Mouse (Mus musculus) T-helper 17 cell (primary cell): Measurements from ENCODE around the gene Klb.

ENCODE experiments used
- in situ Hi-C, 2 experiments: fragments of 300-600 bp; cut with MboI, MseI; formaldehyde crosslinking; loops; 1 replicate in 1 of 2; 2 replicates in 1 of 2; pipeline ENCODE4 v1.15.1; 2025; ENCODE audit warnings: high pct_unique_total_duplicates in 2 of 2

Gene Klb

DNA sequence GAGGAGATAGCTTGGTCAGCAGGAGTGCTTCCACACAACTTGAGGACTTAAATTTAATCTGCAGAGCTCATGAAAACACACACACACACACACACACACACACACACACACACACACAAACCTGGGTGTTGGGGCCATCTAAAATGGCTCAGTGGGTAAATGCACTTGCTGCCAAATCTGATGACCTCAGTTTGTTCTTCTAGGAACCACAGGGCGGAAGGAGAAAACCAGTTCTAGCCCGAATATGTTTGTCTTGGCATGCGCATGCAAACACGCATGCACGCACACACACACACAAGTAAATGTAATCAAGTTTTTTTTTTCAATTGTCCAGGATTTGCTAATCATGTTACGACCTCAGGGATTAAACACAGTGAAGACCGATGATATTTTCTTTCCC lies 23.4 kb downstream of the Klb start:
- in situ Hi-C loops = no loop called here

DNA sequence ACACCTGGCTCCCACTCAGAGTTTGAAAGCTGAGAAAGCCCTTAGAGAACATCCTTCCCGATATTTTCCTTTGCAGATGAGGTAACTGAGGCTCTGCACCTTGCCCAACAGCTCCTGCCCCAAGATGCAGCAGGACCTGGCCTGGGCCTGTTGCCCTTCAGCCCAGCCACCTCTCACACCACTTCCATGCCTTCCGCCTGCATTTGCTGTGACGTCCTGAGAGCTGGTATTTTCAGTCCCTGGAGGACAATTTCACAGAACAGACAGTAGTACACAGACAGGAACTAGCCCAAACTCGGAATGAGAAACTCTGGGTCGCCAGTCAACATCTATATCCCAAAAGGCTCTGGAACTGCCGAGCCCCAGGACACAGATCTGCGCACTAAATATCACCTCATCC lies 26.6 kb downstream of the Klb start:
- in situ Hi-C loops = no loop called here

DNA sequence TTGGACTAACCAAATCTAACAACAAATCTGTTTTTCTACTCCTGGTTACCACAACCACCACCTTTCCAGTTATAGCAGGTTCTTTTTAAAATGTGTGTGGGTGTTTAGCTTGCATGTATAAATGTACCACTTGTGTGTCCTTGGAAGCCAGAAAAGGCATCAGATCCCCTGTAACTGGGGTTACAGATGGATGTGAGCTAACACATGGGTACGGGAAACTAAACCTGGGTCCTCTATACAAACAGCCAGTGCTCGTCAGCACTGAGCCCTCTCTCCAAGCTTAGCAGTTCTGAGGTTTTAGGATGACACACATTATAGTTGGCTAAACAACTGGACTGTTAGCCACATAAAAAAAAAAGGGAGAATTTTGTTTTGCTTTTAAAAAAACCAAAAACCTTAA lies 37.6 kb downstream of the Klb start:
- in situ Hi-C loops = no loop called here

DNA sequence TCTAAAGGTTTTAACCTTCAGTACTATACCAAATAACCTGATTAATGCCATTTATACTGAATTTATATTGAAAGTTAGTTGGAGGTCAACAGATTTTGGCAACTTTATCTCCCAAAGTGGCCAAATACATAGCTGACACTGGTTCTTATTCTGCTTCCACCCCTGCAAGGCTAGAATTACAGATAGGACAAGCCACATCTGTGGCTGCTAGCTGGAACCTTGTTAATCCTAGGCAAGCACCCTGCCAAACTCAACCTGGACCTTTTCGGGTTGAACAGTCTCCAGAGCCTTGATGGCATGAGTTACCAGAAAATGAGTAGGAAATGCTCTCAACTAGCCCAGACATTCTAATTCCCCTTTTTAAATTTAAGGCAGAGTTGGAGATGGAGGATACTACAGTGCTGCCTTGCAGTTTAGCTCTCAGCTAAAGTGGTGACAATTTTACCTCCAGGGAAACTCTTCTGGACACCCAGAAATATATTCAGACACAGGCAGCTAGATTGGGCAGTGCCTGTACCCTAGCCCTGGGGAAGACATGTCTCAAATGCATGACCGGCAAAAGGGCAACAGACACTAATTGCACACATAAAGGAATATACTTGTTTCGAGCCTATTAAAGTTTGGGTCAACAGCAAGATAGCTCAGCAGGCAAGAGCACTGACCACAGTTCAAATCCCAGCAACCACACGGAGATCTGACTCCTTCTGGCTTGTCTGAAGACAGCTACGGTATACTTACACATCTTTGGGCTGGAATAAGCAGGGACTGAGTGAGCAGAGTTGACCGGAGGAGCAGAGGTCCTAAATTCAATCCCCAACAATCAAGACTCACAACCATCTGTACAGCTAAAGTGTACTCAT lies 39.1 kb downstream of the Klb start:
- in situ Hi-C loops = no loop called here

DNA sequence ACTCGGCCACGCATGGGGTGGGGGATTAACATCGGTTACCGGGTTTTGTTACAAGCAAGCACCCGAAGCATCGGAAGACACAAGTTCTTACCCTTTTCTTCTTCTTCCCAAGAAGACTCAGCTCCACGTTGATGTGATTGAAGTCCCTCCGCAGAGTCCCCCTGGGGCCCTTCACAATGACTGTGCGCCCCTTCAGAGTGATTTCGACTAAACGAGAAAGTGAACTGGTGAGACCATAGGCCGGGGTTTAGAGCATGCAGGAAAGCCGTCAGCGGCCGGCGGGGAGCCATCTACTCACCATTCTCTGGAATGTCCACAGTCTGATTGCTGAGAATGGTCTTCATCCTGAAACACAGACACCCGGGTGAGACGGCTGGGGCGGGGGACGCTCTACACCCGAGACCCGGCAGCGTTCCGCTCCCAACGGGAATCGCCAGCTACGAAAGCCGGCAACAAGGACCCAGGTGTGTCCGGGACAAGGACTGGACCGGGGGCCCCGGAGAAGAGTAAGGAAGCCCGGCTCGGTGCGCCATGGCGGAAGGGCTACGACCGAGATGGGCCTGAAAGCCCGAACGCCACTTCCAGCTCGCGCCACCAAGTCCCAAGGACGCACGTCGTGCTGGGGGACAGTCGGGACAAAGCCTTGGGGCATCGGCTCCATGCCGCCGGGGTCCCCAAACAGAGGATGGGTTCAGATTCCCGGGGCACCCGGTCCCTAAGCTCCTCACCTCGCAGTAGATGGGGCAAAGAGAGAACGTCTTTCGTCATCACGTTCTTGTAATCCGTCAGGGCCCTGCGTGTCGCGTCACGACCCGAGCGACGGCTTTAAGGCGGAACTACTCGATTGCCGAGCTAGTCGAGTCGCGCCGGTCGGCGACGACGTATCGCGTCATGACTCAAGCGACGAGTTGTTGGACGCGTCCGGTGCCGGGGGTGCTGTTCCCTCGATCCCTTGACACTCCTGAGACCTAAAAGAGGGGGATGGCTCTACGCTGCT lies 42.8 kb downstream of the Klb start, which contains the start of the genes Rpl9 and Lias:
Gene Rpl9, minus strand, starts transcription at position 797 of the 997 bp plus-strand sequence.
Gene Lias, plus strand, starts transcription at position 850 of the 997 bp plus-strand sequence.
- in situ Hi-C loops = no loop called here

DNA sequence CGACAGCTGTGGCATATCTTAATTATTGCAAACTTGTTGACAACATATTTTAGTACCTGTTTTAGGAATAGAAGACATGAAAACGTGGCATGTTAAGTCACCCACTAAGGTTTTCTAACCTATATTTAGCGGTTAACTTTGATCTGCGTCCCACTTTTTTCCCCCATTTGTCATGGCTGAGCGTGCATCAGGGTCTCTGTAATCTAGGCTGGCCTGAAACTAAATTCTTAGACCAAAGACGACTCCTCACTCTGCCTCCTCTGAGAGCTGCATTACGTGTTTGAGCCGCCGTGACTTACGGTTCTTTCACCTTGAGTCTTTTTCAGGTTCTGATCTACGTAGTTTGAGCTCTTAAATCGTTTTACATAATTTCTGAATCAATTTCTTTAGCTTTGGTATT lies 43.6 kb downstream of the Klb start:
- in situ Hi-C loops = no loop called here

DNA sequence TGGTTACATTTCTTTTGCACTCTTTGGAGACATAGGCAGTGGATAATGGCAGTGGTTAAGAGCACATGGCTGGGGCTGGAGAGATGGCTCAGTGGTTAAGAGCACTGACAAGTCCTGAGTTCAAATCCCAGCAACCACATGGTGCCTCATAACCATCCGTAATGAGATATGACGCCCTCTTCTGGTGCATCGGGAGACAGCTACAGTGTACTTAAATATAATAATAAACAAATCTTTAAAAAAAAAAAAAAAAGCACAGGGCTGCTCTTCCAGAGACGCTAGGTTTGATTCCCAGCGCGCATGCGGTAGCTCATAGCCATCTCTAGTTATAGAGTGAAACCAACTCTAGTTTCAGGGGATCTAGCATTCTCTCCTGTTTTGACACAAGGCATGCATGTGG lies 46.3 kb downstream of the Klb start:
- in situ Hi-C loops = no loop called here

DNA sequence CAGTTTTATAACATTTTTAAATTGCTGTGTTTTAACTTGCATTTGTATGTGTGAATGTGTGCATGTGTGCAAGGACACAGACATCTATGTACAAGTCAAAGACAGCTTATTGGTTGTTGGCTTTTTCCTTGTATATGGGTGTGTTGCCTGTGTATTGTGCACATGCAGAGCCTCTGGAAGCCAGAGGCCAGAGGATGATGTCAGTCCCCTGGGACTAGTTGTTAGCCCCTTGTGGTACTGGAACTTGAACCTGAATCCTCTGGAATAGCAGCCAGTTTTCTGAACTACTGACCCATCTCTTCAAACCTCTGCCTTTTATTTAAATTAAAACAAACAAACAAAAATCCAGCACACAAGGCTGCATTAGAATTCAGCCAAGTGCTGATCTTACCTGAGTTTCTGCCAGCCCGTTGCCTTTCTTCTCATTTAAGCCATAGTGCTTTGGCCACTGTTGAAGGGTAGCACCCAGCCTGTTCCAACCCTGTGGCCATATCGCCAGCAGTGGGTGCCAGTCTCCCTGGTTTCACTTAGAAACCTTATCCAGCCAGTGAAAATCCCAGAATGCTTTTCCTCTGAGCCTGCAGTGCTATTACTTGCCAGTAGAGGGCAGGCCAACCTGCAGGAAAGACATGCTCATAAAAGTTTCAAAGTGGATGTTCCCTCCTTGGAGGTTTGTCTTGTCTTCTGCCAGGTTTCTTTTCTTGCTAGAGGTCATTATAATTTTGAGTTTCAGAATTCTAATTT lies 53.3 kb downstream of the Klb start:
- in situ Hi-C loops = no loop called here

DNA sequence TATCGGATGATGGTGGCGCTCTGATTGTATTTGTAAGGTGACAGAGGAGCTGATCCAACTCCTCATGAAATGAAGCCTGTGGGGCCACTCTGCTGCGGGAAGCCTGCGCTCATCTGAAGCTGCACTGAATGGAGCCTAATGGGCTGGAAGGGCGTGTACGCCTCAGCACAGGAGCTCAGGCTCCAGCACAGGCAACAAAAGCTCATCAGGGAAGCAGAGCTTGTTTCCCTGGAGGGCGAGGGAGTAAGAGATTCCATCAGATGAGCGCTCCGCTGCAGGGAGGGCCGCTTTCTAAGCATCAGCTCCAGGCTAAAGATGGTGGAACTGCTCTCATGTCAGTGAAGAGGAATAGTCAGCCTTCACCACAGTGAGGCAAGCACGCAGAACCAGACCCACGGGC lies 59.9 kb downstream of the Klb start:
- in situ Hi-C loops = no loop called here

DNA sequence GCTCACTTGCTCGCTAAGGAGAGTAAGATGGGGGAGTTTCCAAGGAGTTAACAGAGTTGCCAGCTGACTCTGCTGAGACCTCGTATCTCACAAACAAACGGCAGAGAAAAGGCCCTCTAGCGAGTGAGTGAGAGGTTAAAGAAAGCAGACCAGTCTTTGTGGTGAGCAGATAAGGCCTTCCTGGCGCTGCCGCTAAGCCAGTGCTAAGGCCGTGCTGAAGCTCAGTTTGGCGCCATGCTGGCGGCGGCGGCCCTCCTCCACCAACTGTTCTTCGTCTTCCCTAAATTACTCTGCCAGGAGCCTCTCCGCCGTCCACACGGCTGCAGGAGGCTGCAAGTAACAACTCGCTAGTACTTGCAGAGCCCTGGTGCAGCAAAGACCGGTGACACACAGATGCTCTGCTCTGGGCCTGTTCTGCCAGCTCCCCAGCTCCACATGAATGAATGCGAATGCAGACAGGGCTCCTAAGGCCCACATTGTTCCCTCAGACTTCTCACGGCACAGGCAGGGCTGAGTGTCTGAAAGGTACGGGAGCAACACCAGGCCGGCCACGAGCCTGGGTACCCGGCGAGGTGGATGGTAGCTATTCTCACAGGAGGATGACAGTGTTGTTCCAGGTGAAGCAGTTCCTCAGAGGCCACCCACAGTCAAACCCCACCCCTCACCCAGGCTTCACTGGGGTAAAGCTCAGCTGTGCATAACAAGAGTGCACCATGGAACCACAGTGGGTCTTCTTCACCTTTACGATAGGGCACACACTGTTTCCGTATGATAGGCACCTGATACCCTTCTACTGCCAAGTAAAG lies 67.7 kb downstream of the Klb start:
- in situ Hi-C loops = no loop called here

DNA sequence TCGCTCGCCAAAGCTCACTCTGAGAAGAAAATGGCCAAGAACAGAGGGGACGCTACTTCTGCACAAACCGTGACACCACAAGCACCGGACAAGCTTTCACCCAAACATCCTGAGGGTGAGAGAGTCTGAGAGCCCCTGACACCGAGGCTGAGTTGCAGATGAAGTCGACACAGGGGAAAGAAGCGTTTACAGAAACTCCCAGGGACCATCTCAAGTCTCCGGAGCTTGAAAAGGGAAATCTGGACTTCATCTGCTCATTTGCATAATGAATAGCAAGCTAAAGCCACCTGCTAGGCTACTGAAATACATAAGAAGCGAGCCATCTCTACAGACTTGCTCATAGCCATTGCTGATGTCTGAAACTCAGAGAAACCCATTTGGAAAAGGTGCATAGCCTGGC lies 71.0 kb downstream of the Klb start:
- in situ Hi-C loops = no loop called here

DNA sequence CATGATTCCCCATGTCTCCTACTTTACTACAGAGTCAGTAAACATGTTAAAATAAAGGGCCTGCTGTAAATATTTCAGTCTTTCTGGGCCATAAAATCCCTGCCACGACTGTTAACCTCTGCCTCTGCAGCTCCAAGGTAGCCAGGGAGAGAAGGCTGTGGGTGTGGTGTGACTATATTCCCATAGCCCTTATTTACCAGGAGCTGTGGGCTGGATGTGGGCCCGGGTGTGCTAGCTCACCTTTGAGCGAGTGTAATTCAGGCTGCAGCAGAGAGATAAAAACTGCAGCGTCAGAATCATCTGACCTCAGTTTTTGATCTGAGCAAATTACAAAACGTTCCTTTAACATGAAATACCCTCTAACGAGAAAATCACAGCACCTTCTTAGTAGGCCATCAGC lies 72.7 kb downstream of the Klb start:
- in situ Hi-C loops = no loop called here

DNA sequence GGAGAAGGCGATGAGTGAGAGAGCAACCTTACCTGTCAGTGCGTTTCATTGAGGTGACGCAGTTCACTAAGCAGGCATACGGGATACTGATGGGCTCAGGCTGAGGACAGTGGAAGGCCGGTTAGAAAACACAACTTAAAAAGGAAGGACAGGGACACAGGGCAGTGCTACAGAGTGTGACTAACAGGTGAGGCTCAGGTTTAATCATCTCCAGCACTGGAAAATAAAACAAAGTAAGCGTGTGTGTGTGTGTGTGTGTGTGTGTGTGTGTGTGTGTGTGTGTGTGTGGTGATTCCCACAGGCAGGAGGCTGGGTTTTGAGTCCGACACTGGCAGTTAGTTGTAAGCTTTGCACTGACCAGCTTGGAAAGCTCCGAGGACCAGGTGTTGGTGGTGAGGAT lies 74.7 kb downstream of the Klb start:
- in situ Hi-C loops = no loop called here

DNA sequence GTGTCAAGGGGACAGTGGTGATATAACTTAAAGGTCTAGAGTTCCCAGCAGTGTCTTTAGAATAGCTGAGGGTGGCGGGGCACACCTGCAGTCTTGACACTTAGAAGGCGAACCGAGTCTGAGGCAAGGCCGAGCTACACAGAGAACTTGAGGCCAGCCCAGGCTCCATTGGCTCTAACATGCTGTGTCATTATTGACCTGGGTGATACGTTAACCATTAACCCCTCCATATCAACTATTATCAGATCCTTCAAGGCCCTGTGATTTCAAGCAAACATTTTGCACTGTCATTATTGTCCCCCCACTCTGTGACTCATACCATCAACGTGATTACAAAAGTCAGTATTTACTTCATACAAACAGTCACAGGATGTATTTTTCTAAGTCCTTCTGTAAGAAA lies 76.1 kb downstream of the Klb start:
- in situ Hi-C loops = no loop called here

DNA sequence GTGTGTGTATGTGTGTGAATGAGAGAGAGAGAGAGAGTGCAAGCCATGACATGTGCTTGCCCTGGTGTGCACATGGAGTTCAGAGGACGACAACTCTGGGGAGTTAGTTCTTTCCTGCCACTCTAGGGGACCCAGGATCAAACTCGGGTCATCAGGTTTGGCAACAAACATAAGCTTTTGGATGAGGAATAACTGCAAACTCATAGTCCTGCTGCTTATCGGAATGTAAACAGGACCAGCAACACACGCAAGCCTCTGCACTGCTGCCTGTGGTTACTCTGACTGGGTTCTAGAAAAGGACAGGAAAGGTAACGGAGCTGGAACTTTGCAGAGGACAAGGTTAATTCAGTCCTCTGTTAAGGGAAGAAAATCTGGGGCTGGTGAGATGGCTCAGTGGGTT lies 77.1 kb downstream of the Klb start:
- in situ Hi-C loops = no loop called here

DNA sequence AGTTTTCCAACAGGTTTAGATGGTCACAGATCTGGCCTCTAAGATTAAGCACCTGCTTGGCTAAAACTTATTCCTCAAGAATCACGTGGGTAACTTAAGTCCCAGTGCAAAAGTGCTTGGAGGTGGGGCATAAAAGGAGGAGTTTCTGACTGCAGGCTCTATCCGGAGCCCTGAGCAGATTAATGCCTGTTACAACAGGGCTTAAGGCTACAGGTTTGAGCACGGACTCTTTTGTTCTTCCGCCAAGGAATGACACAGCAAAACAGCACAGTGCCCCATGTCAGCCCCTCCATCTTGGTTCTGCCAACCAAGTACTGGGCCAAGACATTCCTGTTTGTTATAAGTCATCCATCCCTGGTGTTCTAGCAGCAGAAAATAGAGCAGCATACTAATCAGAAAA lies 80.2 kb downstream of the Klb start:
- in situ Hi-C loops = no loop called here

DNA sequence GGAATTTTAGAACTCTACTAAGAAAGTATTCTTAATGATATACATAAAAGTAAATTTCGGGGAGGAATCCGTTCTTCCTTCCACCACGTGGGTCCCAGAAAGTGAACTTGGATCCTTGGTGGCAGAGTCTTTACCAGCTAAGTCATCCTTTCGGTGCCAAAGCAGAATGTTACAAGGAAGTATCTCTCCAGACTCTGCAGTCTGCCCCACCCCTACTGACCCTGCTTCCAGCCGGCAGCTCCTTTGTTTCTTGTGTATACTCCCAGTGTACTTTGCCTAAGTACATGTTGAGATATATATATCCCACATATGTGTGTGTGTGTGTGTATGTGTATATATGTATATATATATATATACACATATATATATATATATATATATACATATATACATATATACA lies 81.3 kb downstream of the Klb start:
- in situ Hi-C loops = no loop called here
